Mouse (Mus musculus) ovary, adult 18-20 months (tissue): ENCODE data around the gene Gramd2.
"Not testable (repeated sequence)": the region's sequence is repeated elsewhere in the genome, so short reads cannot be mapped to it uniquely, and the experiment has no call there.

Experiments used
- DNase-seq: peaks from one replicate; pipeline ENCODE4 v3.0.0; 2022; ENCODE audit warnings: low spot score, mixed read lengths

Gene Gramd2

GRCm38 (mm10) chr9:59723096-59723657 is 43.2 kb downstream of the Gramd2 start:
- peak; percentile 44 for DNase-seq

GRCm38 (mm10) chr9:59723791-59724442 is 44.0 kb downstream of the Gramd2 start:
- peak; percentile 14 for DNase-seq

DNA sequence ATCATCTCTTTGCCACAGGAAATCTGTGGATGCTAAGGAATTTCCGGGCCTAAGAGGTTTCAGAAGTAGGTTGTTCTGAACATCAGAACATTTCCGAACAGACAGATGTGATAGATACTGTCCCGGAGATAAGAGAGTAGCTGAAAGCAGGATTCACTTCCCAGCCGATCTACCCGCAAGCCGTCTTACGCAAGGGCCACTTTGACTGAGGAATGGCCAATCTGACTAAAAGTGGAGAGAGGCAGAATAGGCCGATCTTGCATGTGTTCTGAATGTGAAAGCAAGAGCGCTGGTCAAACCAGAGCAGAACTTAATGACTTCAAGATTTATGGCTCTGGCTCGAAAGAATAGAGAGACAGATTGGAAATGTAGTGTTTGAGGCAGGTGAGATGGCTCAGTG is 45.6 kb downstream of the Gramd2 start:
- no peak for DNase-seq

DNA sequence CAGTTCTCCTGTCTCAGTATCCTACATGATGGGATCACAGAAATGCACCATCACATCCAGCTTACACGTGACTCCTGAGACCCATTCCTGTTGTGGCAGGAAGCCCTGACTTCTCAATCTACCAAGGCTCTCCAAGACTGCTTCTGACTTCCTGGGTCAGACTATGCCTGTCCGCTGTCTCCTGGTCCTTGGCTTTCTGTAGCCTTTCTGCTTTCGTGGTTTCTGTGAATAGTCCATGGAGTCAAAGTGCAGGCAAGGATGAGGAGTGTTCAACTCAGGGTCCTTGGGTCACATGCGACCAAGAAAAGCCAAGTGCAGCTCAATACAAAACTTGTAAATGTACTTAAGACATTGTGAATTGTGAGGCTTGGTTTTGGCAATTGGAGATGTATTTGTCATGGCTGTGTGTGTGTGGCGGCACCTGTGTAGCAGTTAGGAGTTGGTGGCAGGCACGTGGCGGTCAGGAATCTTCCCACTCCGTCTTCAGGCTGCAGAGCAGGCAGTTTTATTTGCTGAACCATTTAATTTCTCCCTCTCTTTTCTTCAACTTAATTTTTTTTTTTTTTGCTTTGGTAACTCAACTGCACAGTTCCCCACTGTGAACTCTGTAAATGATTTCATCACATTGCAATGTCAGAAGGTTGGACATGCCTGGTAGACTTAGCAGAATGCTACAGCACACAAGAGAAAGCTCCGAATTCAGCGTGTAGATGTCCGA is 47.8 kb downstream of the Gramd2 start:
- DNase-seq = no peak

DNA sequence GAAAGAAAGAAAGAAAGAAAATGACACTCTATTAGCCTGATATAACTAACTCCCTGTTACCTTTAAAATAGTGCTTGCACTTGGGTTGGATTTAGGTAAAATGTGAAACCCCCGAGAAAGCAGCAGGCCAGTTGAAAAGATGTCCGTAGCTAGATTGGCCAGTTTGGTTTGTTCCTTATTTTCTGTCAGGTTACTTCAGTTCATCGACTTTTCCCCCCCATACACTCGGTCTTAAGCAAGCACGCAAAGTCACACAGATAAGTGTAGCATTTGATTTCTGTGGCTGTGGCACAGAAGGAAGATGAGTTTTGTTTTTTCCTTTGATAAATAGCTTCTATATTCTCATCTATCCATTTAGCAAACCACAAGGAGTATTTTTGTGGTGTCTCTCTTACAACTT is 51.2 kb downstream of the Gramd2 start:
- DNase-seq = no peak

GRCm38 (mm10) chr9:59733075-59733474 is 53.1 kb downstream of the Gramd2 start:
- no peak for DNase-seq

GRCm38 (mm10) chr9:59735394-59735793 is 55.5 kb downstream of the Gramd2 start:
- no peak for DNase-seq

DNA sequence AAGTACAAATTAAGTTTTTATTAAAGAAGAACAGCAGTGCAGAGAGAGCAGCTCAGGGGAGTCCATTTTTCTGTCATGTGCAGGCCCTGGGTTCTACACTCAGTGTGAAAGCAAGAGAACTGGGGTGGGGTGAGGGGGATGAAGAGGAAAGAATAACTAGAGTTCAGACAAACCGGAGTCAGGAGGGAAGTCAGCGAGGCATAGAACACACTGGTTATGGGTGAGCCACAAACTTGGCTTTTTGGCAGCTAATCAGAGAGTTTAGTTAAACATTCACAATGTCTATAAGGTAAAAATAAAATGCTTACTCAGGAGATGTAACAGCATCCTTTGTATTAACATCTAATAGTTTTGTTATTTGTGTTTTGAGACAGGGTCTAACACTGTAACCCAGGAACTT is 60.6 kb downstream of the Gramd2 start:
- DNase-seq = no peak

DNA sequence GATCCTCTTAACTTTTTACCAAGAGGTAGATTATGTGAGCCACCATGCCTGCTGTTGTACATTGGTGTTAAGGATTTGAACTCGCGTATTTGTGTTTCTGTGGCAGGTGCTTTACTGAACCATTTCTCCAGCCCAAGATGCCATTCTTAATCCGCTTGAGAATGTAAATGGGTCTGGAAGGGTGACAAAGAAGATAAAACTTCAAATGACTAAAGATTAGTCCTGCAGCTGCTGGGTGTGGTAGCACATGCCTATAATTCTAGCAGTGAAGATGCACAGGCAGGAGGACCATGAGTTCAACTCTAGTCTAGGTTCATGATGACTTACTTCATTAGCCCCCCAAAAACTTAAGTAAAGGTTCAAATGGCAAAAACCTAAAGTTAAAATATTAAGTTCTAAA is 64.0 kb downstream of the Gramd2 start:
- DNase-seq = no peak

DNA sequence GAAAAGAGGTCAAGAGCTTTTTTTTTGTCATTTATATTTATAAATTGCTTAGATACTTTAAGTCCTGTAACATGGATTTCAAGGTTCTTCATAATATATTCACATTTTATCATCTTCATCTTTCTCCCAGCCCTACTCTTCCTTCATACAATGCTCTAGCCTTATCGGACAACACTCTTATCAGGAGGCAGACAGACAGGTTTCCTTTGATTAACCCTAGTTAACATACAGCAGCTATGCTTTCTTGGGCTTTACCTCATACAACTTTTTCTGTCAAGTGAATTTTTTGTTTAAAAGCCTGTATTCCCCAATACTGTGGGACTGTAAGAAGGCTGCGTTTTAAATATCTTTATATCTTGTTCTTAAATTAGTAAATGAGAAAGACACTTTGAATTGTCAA is 68.4 kb downstream of the Gramd2 start:
- DNase-seq = no peak

- DNase-seq = peak; percentile 43
These were observed 69.0 kb downstream of the Gramd2 start for GRCm38 (mm10) chr9:59748969-59749368.

DNA sequence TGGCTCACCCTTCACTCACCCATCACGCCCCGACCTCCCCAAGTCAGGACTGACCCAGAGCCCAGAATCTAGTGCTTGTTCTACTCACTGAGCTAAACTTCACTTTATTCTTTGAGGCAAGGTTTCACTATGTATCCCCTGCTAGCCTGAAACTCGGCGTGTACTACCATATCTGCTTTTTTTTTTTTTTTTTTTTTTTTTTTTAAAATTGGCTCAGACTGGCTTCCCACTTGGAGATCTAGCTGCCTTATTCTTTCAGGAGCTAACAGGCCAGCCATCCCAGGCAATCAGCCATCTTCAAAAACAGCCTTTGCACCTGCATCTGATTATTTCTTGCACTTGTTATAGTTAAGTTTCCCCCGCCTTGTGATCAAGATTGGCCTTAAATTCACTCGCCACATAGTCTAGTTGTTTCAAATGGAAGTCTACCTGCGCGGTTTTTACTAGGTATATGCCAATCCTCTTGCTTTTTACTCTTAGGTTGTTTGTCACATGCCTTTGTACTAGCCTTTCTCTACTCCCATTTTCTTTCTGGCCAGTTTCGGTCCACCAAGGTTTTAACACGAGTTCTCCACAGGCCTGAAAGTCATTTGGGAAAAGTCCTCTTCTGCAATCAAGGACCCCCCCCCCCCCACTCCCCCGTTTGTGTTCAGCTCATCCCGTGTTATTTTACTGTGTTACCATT is 69.8 kb downstream of the Gramd2 start:
- DNase-seq = no peak

GRCm38 (mm10) chr9:59750267-59751065 is 70.5 kb downstream of the Gramd2 start, which contains the start of the genes Senp8 and Myo9a:
Gene Senp8, minus strand, starts transcription at chr9:59750710.
Gene Myo9a, plus strand, starts transcription at chr9:59750896.
- DNase-seq = peak; percentile 98

DNA sequence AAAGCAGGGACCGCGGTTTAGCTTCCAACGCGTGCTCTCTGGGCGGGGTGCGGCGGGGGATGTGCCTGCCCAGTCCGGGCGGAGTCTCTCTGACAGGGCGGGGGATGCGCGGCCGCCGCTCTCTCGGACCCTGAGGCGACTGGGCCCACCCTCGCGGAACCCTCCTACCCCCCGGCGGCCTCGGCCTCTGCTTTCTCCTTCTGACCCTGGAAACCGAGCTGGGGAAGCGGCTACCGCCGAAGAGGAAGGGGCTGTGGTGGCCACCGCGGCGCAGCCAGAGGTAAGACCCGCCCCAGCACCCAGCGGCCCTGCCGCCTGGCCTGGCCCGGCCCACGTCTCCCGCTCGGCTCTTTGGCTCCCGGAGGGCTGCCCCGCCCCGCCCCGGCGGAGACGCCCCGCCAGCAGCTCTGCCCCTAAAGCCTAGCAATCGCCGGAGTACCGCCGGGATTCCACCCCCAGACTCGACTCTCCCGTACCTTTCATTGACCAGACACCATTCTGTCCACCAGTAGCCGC is 71.2 kb downstream of the Gramd2 start:
- DNase-seq = peak; percentile 88

DNA sequence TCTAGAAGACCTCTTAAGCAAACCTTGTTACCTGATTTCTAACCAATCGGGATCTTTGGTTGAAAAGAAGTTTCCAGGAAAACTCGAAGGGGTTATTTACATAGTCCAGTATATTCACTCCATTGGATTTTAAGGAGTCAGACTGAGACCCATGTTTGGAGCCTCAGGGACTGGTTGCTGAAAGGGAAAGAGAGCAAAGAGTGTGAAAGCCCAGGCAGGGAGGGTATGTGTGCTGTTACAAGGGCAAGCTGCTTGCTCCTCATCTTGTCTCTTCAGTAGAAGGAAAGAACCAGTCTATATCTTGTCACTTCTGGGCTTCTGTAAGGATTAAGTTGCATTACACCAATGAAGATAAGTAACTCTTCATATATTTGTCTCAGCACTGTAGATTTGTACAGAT is 72.0 kb downstream of the Gramd2 start:
- no peak for DNase-seq

GRCm38 (mm10) chr9:59755199-59755598 is 75.3 kb downstream of the Gramd2 start:
- DNase-seq = no peak

DNA sequence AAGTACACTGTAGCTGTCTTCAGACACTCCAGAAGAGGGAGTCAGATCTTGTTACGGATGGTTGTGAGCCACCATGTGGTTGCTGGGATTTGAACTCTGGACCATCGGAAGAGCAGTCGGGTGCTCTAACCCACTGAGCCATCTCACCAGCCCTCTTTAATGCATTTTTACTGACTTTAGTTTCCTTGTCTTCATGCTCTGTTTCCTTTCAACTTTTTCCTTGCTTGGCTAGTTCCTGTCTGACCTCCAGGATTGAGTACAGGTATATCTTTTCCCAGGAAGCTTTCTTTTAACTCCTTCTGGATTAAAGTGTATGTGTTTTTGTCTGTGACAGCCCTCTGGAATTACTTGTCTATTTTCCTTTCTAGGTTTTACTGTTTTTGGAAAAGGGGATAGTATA is 77.1 kb downstream of the Gramd2 start:
- DNase-seq = not testable (repeated sequence)

DNA sequence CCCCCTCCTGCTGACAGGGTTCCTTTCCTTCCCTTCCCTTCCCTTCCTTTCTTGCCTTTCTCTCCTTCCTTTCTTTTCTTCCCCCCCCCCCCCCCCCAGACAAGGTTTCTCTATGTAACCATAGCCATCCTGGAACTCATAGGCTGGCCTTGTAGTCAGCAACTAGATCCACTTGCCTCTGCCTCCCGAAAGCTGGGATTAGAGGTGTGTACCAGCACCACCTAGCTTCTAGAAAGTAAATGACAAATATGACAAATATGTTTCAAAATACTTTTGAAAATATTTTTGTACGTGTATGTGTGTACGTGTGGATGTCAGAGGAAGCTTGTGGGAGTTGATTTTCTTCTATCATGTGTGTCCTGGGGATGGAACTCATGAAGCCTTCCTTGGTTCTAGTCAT is 80.6 kb downstream of the Gramd2 start:
- no peak for DNase-seq

DNA sequence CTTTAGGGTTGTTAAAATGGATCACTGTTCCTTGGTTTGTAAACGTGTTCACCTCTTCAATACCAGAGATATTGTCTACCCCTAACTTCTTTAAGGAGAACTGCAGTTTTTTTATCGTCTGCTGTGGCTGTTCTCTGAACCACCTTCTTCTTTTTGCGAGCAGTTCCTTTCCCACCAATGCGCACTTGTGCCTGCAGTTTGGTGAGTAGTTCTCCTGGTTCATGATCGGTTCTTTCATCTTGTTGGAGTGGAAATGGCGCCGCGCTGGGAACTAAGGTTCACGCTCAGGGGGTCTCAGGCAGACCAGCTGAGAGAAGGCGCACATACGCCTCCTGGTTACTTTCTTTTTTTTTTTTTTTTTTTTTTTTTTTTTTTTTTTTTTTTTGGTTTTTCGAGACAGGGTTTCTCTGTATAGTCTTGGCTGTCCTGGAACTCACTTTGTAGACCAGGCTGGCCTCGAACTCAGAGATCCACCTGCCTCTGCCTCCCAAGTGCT is 87.1 kb downstream of the Gramd2 start:
- DNase-seq = not testable (repeated sequence)
